Mouse (Mus musculus): ENCODE data around the gene Trappc4. TPM values are rescaled to one million over a fixed set of nuclear protein-coding genes. Genes with fewer than 3 reads are reported as not detected.
A peak's percentile ranks its signal among the peaks of the same experiment; 100 is the strongest.
"Not testable (repeated sequence)": the region's sequence is repeated elsewhere in the genome, so short reads cannot be mapped to it uniquely, and the experiment has no call there.

Trappc4 gene
- 89.7 and 92.0 TPM in 2 replicates for total RNA-seq (2021)
- long read RNA-seq, transcript Trappc4-201 (5 exons, 1,220 nt) = major isoform, 36 of 56 reads
- long read RNA-seq, transcript Trappc4-202 (4 exons, 935 nt) = minor isoform, 16 of 56 reads
- long read RNA-seq, partial matches to known transcripts = 0 of 56 reads
- long read RNA-seq, other reads (novel, unspliced or antisense) = 4 of 56 reads

GRCm38 (mm10) chr9:44406906-44407751 is at the start of gene Trappc4, which contains the start of gene Rps25:
Trappc4 (minus strand) TSS chr9:44407600.
Rps25 (plus strand) TSS chr9:44407139.
- peak; percentile 89 for DNase-seq

GRCm38 (mm10) chr9:44454891-44455220 is 47.5 kb upstream of the Trappc4 start, which contains the start of gene Upk2:
Upk2 (minus strand) TSS chr9:44454976.
- no peak for DNase-seq

- DNase-seq = peak; percentile 85
Observed at GRCm38 (mm10) chr9:44454132-44454890, 46.9 kb upstream of the Trappc4 start.

- DNase-seq = no peak
Observed at GRCm38 (mm10) chr9:44450387-44450786, 43.0 kb upstream of the Trappc4 start.

GRCm38 (mm10) chr9:44444402-44445025 is 37.1 kb upstream of the Trappc4 start:
- DNase-seq = not testable (repeated sequence)

- no peak for DNase-seq
Observed at GRCm38 (mm10) chr9:44440961-44441360, 33.6 kb upstream of the Trappc4 start, which contains the start of gene Foxr1. Foxr1 (minus strand) TSS chr9:44441136.

GRCm38 (mm10) chr9:44435747-44436146 is 28.3 kb upstream of the Trappc4 start:
- DNase-seq = no peak

- DNase-seq = no peak
Observed at GRCm38 (mm10) chr9:44432577-44433185, 25.3 kb upstream of the Trappc4 start.

GRCm38 (mm10) chr9:44423576-44423975 is 16.2 kb upstream of the Trappc4 start:
- no peak for DNase-seq

GRCm38 (mm10) chr9:44420280-44420898 is 13.0 kb upstream of the Trappc4 start:
- DNase-seq = no peak

GRCm38 (mm10) chr9:44419730-44420129 is 12.3 kb upstream of the Trappc4 start:
- not testable (repeated sequence) for DNase-seq

- no peak for DNase-seq
Observed at GRCm38 (mm10) chr9:44418519-44419385, 11.4 kb upstream of the Trappc4 start, which contains the start of gene Ccdc84. Ccdc84 (minus strand) TSS chr9:44418569.

GRCm38 (mm10) chr9:44417892-44418363 is 10.5 kb upstream of the Trappc4 start:
- peak; percentile 97 for DNase-seq

GRCm38 (mm10) chr9:44417156-44417891 is 9.9 kb upstream of the Trappc4 start:
- DNase-seq = no peak

GRCm38 (mm10) chr9:44412781-44413180 is 5.4 kb upstream of the Trappc4 start:
- DNase-seq = no peak

GRCm38 (mm10) chr9:44412306-44412705 is 4.9 kb upstream of the Trappc4 start:
- no peak for DNase-seq

GRCm38 (mm10) chr9:44411601-44412130 is 4.3 kb upstream of the Trappc4 start:
- no peak for DNase-seq

GRCm38 (mm10) chr9:44410647-44411336 is 3.4 kb upstream of the Trappc4 start:
- no peak for DNase-seq
